Mouse (Mus musculus) heart, embryonic 10.5 days (tissue): Measurements from ENCODE around the gene 4921501E09Rik. TPM values are rescaled to one million over a fixed set of nuclear protein-coding genes. Genes with fewer than 3 reads are reported as not detected.
"Not testable (repeated sequence)": the region's sequence is repeated elsewhere in the genome, so short reads cannot be mapped to it uniquely, and the experiment has no call there.

ENCODE experiments used
- DNase-seq: peaks from one replicate; pipeline ENCODE4 v3.0.0-alpha.2; 2017; ENCODE audit warnings: low spot score
- H3K27ac ChIP-seq: fragments of 300-500 bp; sonication (generic); 2 replicates; pipeline ENCODE4 v1.5.1; 2016; ENCODE audit warnings: mild to moderate bottlenecking
- H3K27me3 ChIP-seq: fragments of 300-500 bp; sonication (generic); 2 replicates; pipeline ENCODE4 v1.6.1; 2016; ENCODE audit warnings: mild to moderate bottlenecking; ENCODE audit not compliant: poor library complexity, insufficient read depth, severe bottlenecking
- H3K36me3 ChIP-seq: fragments of 300-500 bp; sonication (generic); 2 replicates; pipeline ENCODE4 v1.6.1; 2016; ENCODE audit warnings: mild to moderate bottlenecking, moderate library complexity
- H3K4me1 ChIP-seq: fragments of 300-500 bp; sonication (generic); 2 replicates; pipeline ENCODE4 v1.6.1; 2016; ENCODE audit warnings: mild to moderate bottlenecking
- H3K4me3 ChIP-seq: fragments of 300-500 bp; sonication (generic); 2 replicates; pipeline ENCODE4 v1.5.1; 2016; ENCODE audit warnings: mild to moderate bottlenecking, moderate library complexity
- H3K9me3 ChIP-seq: fragments of 300-500 bp; sonication (generic); 2 replicates; pipeline ENCODE4 v1.6.1; 2016; ENCODE audit warnings: mild to moderate bottlenecking, moderate library complexity
- WGBS: fragments of 180-500 bp; shearing (Covaris S2); methylation state at CpG from one replicate; pipeline ENCODE4 v1.1.7; 2016; 5-methylcytosine and 5-hydroxymethylcytosine counted together
- polyA plus RNA-seq: library from polyadenylated mRNA; unstranded; fragments of >200 nt; fragmentation: Nextera tagmentation; extraction: Ambion mirVana; gene quantifications from 2 replicates; pipeline ENCODE4 v1.2.1, GENCODE M21; 2016

4921501E09Rik gene
- polyA plus RNA-seq = not detected in 2 replicates

GRCm38 (mm10) chr17:33067958-33068357, at the start of gene 4921501E09Rik:
Gene 4921501E09Rik, minus strand, starts transcription at chr17:33068058.
- no peaks in the 10 kb centered on the region for H3K9me3 ChIP-seq
- 54% methylated on average over 1 of the region's 1 CpGs for WGBS
- no peak for DNase-seq

GRCm38 (mm10) chr17:33097396-33097795, 29.5 kb upstream of the 4921501E09Rik start:
- no peak overlapping the region for H3K4me3 ChIP-seq
- H3K9me3 ChIP-seq = no peaks in the 10 kb centered on the region
- no peak for DNase-seq
- H3K36me3 ChIP-seq = no peaks in the 10 kb centered on the region
- peaks cover 7% of the 10 kb centered on the region; the same call in 1 of the 2 replicates for H3K4me1 ChIP-seq
- 89% methylated on average over 2 of the region's 2 CpGs for WGBS
- no peaks in the 10 kb centered on the region for H3K27me3 ChIP-seq
- no peak overlapping the region for H3K27ac ChIP-seq

More at GRCm38 (mm10) chr17:33067958-33068357, at the start of gene 4921501E09Rik:
- Histone ChIP-seq H3K27ac (no peak within 1 kb of the TSS), H3K4me3 (no peak within 1 kb of the TSS), H3K4me1 (no peaks in the 10 kb centered on the region), H3K27me3 (no peaks in the 10 kb centered on the region), H3K36me3 (no peaks in the 10 kb centered on the region)

- H3K27me3 ChIP-seq = no peaks in the 10 kb centered on the region
- peak; percentile 89 for DNase-seq
These were observed 24.7 kb upstream of the 4921501E09Rik start for GRCm38 (mm10) chr17:33092391-33093193.

GRCm38 (mm10) chr17:33091630-33092029, 23.8 kb upstream of the 4921501E09Rik start:
- Histone ChIP-seq H3K27ac (peak overlapping the region; percentile 95; the same call in 1 of the 2 replicates), H3K9me3 (no peaks in the 10 kb centered on the region), H3K4me3 (no peak overlapping the region), H3K27me3 (no peaks in the 10 kb centered on the region), H3K36me3 (no peaks in the 10 kb centered on the region), H3K4me1 (peaks cover 7% of the 10 kb centered on the region; the same call in 1 of the 2 replicates)
- 97% methylated on average over 1 of the region's 1 CpGs for WGBS
- DNase-seq = no peak

More at GRCm38 (mm10) chr17:33092391-33093193, 24.7 kb upstream of the 4921501E09Rik start:
- Histone ChIP-seq H3K4me1 (peaks cover 7% of the 10 kb centered on the region; the same call in 1 of the 2 replicates), H3K4me3 (peak overlapping the region; percentile 83), H3K9me3 (no peaks in the 10 kb centered on the region), H3K27ac (peak overlapping the region; percentile 95), H3K36me3 (no peaks in the 10 kb centered on the region)
- 2% methylated on average over 31 of the region's 31 CpGs for WGBS

GRCm38 (mm10) chr17:33089220-33089949, 21.5 kb upstream of the 4921501E09Rik start, which contains the start of gene Zfp563:
Gene Zfp563, plus strand, starts transcription at chr17:33089310.
- Histone ChIP-seq H3K36me3 (no peaks in the 10 kb centered on the region), H3K4me1 (peaks cover 7% of the 10 kb centered on the region; the same call in 1 of the 2 replicates), H3K9me3 (no peaks in the 10 kb centered on the region), H3K27ac (peak within 1 kb of the TSS; percentile 91), H3K4me3 (peak within 1 kb of the TSS; percentile 73), H3K27me3 (no peaks in the 10 kb centered on the region)
- 4% methylated on average over 34 of the region's 34 CpGs for WGBS
- peak; percentile 98 for DNase-seq

GRCm38 (mm10) chr17:33063001-33063400, 4.9 kb downstream of the 4921501E09Rik start:
- H3K27ac ChIP-seq = no peak overlapping the region
- H3K36me3 ChIP-seq = no peaks in the 10 kb centered on the region
- no peaks in the 10 kb centered on the region for H3K27me3 ChIP-seq
- no peak overlapping the region for H3K4me3 ChIP-seq
- no peaks in the 10 kb centered on the region for H3K9me3 ChIP-seq
- DNase-seq = no peak
- H3K4me1 ChIP-seq = no peaks in the 10 kb centered on the region
- 6% methylated on average over 1 of the region's 1 CpGs for WGBS

GRCm38 (mm10) chr17:33058791-33059190, 9.1 kb downstream of the 4921501E09Rik start:
- H3K27ac ChIP-seq = no peak overlapping the region
- H3K4me3 ChIP-seq = no peak overlapping the region
- H3K27me3 ChIP-seq = no peaks in the 10 kb centered on the region
- no peaks in the 10 kb centered on the region for H3K36me3 ChIP-seq
- 3% methylated on average over 1 of the region's 1 CpGs for whole genome bisulfite sequencing
- DNase-seq = no peak
- H3K9me3 ChIP-seq = no peaks in the 10 kb centered on the region
- no peaks in the 10 kb centered on the region for H3K4me1 ChIP-seq

GRCm38 (mm10) chr17:33032900-33033891, 34.7 kb downstream of the 4921501E09Rik start, which contains the start of gene Zfp763:
Gene Zfp763, minus strand, starts transcription at chr17:33033402.
- 5% methylated on average over 27 of the region's 27 CpGs for WGBS
- no peaks in the 10 kb centered on the region for H3K27me3 ChIP-seq
- peak within 1 kb of the TSS; percentile 94 for H3K27ac ChIP-seq
- no peaks in the 10 kb centered on the region for H3K9me3 ChIP-seq
- H3K4me3 ChIP-seq = peak within 1 kb of the TSS; percentile 92
- no peaks in the 10 kb centered on the region for H3K4me1 ChIP-seq
- 0 out of 2 replicates have a peak, but pooled peaks cover under 1% of the 10 kb centered on the region for H3K36me3 ChIP-seq
- DNase-seq = peak; percentile 88

GRCm38 (mm10) chr17:33032376-33032775, 35.5 kb downstream of the 4921501E09Rik start:
- no peak for DNase-seq
- 0 out of 2 replicates have a peak, but pooled peaks cover 2% of the 10 kb centered on the region for H3K9me3 ChIP-seq

GRCm38 (mm10) chr17:33020434-33020833, 47.4 kb downstream of the 4921501E09Rik start:
- H3K27ac ChIP-seq, H3K4me1 ChIP-seq, DNase-seq, H3K27me3 ChIP-seq, H3K4me3 ChIP-seq: not testable (repeated sequence)
- Histone ChIP-seq H3K36me3 (peaks cover 86% of the 10 kb centered on the region), H3K9me3 (peaks cover 41% of the 10 kb centered on the region)

More at GRCm38 (mm10) chr17:33032376-33032775, 35.5 kb downstream of the 4921501E09Rik start:
- Histone ChIP-seq H3K4me1 (no peaks in the 10 kb centered on the region), H3K27me3 (no peaks in the 10 kb centered on the region), H3K27ac (peak overlapping the region; percentile 94; the same call in 1 of the 2 replicates), H3K36me3 (peaks cover 7% of the 10 kb centered on the region; the same call in 1 of the 2 replicates), H3K4me3 (peak overlapping the region; percentile 92)
- WGBS = 12% methylated on average over 10 of the region's 10 CpGs
